Mouse (Mus musculus): ENCODE results near the gene Tjp2.

GRCm38 (mm10) chr19:24274281-24274680 is 49.5 kb upstream of the Tjp2 start:
- TF ChIP-seq CTCF (IDR thresholded peaks at IDR 0.05; ENCODE audit: borderline replicate concordance, control insufficient read depth, extremely low read depth, insufficient read depth, low read length, poor library complexity) (no peak), POLR2A (IDR thresholded peaks at IDR 0.05; ENCODE audit: control insufficient read depth, extremely low read depth, insufficient read depth, low read length, poor library complexity) (no peak)

Measured in thymus, adult 2 months (tissue).